Mouse (Mus musculus) cerebellum, postnatal 36 days (tissue): ENCODE data around the gene Gm42906.

ENCODE experiments used
- DNase-seq, 2 experiments: peaks; one replicate each; pipeline ENCODE4 v3.0.0; 2021 to 2022; ENCODE audit warnings: mixed read lengths in 2 of 2

Gm42906 gene

DNA sequence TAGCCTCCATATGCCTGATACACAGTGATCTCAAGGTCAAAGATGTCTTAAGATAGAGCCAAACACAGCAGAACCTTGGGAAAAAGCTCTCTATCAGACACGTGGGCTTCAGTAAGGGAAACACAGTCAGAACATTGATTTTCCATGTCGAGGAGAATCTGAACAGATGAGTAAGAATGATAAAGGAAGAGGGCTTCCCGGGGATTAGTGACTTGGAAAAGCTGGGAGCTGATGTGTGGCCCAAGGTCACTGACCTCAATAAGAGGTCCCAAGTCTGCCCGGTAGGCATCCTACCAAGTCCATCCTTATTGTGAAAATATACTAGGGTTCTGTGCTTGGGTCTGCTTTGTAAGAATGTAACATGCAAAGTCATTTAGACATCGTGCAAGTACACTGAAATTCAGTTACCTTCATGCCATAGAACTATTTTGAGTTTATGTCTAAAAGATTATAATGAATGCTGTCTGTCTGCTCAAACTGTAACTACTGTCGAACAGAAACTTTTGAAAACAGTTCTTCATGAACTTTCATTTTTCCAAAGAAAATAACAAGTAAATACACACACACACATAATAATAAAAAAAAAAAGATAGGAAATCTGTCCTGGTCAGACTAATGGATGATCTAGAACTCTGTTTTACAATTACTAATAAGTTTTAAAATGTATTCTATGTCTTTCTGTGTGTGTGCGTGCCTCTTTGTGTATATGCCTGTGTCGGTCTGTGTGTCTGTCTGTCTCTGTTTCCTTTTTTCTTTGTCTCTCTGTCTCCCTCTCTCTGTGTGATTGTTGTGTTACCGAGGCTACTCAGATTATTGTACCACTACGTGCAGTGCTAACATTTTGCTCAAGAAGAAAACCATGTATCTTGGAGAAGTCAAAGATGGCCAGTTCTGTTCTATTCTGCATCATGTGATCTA, 322.6 kb downstream of the Gm42906 start:
- DNase-seq: no peak

DNA sequence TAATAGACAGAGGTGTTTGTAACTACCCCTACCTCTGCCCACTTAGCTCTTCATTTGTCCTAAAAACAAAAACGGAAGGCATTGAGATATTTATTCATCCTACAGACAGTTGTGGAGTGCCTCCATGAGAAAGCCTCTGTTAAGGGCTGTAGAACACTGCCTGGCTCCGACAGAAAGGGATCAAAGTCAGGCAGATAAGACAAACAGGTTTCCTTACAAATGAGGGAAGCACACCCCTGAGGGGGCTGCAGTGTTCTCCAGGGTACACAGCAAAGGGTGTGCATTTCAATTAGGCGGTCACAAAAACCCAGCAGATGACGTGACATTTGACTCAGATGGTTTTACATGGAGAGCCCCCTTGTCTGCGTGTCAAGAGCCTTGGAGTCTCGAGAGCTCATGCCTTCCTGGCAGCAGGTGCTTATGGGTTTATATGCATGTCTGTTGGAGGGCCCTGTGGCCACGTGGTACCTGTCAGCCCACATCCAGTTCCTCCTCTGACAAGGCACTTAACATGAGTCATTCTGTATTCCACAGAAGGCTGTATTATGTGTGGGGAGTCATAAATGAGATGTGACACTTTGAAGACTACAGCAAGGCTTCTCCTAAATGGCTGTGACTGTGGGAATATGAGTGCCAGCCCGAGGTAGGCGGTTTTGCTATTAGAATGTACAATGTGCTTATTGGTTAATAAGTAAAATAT, 323.5 kb downstream of the Gm42906 start:
- DNase-seq: no peak

DNA sequence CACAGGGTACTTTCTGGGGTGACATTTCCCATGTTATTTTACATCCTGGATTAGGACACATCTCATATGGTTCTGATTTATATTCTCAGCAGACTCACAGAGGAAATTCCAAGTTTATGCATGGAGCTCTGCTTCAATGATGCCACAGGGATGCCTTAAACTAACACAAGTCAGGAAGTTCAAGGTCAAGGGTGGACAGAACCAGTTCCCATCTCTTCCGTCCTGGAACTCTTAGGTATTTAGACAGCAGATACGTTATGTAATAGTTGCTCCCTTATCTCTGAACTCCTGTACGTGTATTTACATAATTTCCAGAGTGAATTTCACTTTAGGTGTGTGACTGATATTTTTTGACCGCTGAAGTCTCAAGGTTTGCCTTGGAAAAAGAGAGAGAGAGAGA, 324.7 kb downstream of the Gm42906 start:
- no peak for DNase-seq

DNA sequence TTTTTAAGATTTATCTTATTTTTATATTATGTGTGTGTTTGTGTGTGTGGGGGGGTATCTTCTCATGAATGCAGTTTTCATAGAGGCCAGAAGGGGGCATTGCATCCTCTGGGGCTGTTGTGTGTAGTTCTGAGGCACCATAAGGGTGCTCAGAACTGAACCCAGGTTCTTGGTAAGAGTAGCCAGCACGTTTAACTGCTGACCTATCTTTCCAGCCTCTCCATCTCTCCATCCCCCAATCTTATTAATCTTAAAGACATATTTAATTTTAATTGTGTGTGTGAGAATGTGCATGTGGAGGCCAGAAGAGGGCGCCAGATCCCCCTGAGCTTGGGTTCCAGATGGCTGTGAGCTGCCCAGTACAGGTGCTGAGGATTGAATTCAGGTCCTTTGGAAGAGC, 325.7 kb downstream of the Gm42906 start:
- DNase-seq: no peak

DNA sequence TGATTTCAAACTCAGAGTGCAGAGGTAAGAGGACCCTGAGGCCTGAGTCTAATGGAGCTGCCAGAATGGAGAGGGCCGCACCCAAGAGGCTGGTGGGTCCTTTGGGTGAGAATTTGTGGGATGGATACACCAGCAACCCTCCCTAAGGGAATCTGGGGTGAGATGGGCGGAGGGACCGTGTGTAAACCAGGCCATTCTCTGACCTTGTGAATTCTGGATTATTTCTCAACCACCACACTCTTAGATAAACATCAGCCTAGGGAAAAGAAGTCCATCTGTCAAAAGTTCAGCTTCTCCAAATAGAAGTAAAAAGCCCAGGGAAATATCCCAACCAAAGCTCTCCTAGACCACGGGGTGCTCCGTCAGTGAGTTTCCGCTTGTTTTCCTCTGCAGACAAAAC, 332.0 kb downstream of the Gm42906 start:
- DNase-seq: no peak

DNA sequence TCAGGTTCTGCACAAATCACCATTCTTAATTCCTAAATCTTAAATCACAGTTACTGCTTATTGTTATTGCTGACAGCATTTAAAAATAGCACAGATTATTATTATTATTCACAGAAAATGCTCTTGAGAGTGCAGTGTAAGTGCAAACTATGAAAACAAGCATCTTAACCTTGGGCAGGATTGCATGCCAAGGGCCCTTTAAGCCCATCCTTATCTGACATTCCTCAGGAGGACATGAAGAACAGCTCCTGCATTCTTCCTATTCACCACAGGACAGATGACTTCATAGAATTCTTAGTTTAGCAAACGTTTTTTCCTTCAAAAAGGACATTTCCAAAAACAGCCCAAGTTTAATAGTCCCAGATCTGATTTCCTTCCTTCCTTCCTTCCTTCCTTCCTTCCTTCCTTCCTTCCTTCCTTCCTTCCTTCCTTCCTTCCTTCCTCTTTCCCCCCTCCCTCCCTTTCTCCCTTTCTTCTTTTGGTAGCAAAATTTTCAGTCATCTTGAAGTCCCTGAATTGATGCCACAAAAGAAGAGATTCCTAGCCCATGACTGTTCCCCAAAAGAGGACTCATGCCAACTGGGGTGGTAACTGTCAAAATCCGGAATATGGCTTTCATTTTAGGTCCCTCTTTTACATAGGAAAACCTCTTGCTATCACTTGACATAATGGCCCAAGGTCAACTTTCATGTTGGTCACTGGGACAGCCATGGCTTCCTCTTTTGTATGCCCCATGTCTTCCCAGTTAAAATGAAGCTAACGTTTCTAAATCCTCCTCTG, 334.9 kb downstream of the Gm42906 start:
- no peak for DNase-seq

DNA sequence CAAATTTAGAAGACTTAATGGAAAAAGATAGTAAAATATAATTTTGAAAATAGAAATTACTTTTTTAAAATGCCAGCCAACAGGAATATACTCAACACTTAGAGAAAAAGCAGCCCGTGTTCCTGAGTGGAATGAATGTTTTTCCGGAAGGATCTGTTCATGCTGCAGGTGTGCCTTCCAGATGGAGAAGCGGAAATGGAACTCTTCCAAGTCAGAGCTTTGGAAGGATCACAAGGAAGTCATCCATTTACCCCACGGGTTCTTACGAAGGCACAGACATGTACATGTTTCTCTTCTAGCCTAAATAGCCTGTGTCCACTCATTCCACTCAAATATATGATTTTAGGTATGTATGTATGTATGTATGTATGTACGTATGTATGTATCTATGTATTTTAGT, 337.0 kb downstream of the Gm42906 start:
- DNase-seq: no peak

DNA sequence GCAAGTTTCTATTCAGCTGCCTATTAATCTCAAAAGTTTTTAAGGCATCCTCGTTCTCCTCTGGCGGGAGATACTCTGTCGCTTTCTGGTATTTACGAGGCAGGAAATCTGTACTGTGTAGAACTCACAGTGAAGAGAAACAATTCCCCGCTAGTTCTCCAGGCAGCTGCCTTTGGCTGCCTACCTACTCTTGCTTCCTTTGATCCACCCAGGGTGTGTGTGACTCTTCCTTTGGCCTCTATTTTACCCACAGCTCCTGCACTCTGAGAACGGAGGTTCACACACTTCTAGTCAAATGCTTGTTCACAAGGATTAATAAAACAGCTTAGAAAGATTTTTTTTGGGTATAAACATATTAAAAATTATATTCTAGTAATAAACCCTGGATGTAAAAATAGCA, 338.8 kb downstream of the Gm42906 start:
- no peak for DNase-seq

DNA sequence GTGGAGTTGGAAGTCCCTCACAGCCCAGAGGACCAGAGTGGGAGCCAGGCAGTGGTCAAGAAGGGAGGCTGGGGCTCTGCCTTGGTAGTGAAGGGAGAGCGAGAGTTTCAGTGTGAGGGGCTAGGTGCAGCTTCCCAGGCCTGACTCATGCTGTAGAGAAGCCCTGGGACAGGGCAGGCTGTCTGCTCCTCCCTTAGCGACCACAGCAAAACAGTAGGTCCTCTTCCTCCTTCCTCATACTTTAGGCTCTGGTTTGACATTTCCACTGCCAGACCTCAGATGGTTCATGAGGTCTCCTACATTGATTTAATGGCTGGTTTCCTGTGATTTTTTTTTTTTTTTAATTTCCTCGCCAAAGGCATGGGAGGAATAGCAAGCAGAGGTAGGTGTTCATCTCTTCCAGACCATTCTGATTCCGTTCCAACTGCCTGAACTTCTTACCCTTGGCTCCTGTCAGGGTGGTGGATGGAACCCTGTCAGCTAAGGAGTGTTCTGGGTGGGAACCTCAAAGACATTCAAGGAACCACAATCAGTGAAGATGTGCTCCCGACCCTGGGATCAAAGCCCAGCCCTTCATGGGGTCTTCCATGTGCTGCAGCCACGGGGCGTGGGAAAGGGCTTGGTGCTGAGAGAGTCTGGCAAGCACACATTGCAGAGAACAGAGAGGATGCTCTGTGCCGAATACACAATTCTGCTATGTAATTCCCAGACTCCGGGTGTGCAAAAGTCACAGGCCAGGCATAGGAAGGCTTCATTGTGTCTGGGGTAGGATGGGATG, 341.3 kb downstream of the Gm42906 start:
- no peak for DNase-seq

DNA sequence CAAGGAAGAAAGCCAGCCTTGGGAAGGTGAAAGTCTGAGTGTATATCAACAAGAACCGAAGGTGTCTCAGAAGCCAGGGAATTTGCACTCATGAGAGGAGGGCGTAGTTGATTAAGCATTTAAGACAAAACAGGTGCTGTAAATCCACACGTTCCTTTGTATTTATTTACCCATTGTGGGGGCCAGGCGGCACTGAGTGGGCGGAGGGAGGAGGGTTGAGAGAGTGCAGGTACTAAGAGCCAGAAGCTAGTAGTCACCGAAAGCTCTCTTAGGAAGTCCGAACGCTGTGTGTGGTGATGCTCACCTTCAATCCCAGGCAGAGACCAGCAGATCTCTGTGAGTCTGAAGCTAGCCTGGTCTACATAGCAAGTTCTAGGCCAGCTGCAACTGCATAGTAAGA, 342.2 kb downstream of the Gm42906 start:
- no peak for DNase-seq

DNA sequence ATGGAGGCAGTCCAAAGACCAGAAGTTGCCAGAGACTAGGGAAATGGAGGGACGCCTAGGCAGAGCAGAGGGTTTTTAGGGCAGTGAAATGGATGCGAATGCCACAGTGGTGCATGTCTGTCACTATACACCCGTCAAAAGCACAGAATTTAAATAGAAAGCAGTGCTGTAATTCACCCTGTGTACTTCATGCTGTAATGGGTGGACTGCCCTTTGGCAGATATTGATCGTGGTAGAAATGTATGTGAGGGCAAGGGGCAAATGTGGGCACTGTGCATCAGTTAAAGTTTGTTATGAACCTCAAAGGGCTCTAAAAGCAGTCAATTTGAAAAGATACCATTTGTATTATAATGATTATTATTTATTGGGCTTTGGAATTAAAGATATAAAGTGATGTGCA, 347.7 kb downstream of the Gm42906 start:
- no peak for DNase-seq

DNA sequence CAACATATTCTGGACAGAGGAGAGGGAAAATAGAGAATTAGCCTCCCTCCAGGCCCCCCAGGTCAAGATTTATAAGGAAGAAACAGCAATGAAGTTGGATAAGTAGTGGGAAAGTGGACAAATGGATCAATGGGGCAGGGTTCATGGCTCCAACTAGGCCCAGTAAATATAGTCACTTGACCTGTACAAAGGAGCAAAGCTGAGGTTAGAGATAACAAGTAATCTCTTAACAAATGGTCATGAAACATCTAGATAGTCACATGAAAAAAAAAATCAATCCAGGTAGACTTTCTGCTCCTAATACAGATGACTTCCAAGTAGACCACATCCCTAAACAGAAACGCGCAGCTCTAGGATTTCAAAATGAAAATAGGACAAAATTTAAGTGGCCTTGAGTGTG, 350.0 kb downstream of the Gm42906 start:
- DNase-seq: no peak

DNA sequence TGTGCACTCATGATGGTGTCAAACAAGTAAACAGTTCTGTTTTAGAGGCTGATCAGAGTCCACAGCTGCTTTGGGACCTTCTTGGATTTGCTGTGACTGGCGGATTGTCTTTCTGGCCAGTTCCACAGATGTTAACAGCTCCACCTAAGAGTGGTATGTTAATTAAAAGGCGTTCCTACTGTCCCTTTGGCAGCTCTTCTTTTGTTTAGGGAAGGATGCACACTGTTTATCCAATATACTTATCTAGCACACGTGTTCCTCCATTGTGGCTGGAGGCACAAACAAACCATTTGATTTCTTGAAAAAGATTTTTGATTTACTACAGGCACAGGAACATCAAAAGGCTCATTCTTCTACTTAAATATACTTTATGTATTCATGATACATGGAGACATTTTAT, 351.0 kb downstream of the Gm42906 start:
- no peak for DNase-seq

DNA sequence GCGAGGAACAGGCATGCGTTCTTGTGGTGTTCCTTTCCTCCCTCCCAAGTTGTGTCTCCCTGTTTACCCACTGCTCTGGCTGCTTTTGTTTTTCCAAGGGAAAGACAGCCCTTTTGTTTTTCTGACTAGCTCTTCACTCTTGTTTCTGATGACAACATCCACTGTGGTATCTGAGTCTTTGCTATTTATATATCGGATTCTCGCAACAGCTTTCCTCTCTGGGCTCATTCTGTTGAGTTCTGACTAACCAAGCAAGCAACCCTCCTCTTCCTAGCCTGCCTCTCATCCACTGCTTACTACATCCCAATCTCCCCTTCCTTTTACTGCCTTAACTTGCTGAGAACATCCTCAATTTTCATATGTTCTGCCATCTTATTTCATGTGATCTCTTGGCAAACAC, 353.7 kb downstream of the Gm42906 start:
- no peak for DNase-seq

DNA sequence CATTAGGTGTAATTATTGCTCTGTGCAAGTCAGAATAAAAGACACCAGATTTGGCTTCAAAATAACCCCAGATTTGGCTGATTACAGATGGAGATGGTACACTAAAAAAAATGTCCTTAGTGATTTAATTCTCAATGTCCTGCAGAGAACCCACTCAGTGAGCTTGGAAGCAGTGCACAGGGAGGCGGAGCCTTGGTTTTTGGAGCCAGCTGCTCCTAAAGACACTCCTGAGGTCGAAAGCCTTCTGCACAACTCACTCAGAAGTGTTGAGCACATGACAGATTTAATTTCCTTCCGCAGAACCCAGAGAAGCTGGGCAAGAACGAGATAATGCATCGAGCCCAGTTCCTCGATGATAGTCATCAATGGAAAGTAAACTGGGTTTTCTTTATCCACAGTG, 356.5 kb downstream of the Gm42906 start:
- no peak for DNase-seq

DNA sequence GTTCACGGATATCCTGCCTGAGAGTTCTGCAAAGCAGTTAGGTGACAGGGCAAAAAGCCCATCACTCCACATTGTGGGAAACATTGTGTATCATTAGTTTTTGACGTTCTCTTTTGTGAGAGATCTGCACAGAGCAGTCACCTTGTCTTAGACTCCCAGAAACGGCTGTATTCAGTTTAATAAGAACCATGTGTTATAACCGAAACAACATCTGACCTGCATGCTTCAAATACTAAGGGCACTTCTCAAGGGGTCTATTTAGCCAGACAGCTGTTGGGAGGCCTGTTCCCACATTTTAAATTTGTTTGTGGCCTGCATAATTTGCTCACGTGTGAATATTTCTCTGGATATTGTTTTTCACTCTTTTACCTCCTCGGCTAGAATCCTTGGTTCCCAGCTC, 357.1 kb downstream of the Gm42906 start:
- DNase-seq: no peak

DNA sequence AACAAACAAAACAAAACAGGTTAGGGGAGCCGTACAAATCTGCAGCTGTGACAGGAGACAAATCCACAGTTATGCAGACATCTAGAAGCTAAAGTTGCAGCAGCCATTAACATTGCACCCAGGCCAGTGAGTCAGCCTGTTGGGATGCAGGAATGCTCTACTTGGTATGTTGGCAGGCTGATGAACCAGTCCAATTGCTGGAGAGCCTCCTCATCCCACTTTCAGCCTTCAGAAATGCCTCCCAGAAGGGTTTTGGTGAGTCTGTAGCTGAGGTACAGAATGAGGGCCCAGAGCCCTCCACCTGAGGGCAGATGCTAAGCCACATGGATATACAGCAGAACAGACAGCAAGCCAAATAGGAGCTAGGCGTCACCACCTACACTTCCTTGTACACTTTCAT, 358.4 kb downstream of the Gm42906 start:
- DNase-seq: no peak

DNA sequence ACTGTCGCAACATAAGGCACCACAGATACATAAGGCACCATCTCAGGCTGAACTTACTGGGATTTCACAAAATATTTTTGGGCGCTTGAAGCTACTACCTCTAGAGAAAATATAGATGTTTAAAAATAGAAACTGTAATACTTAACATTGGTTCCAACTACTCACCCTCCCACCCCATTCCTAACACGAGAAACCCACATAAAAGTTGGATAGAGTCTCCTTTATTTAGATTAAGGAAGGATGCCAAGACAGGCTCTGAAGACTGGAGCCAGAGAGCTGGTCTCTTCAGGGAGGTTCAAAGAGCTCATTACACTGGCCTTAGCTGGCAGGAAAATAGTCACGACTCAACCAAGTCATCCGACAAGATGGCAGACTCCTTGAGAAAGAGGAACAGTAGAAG, 361.9 kb downstream of the Gm42906 start:
- DNase-seq: no peak

DNA sequence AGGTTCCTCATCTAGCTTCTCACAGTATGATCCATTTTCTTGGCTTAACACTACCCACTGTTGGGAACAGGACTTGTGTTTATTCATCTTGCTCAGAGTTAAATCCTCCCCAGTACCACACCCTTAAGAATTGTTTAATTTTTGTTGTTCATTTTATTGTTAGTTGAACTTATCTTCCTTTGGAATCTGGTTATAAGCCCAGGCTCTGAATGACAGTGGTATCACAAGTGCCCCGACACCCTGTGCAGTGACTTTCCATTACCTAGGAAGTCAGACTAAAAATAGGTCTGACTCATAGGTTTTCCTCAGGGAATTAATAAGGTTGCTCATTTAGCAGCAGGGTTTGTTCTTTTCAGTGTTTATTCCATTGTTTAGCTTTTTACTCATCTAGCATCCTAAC, 362.7 kb downstream of the Gm42906 start:
- DNase-seq: no peak

DNA sequence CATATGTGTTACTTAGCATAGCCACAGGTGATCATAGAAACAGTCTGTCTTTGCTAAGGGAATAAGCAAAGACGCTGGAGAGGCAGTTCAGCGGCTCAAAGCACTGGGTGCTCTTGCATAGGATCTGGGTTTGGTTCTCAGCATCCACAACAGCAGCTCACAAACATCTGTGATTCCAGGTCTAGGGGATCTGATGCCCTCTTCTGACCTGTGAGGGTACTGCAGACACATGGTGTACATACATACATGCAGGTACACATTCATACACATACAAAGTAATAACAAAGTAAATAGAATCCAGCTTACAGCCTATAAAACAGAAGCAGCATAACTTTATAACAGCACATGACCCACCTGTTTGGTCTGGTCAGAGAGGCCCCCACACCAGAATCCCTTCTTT, 366.0 kb downstream of the Gm42906 start:
- DNase-seq: no peak

DNA sequence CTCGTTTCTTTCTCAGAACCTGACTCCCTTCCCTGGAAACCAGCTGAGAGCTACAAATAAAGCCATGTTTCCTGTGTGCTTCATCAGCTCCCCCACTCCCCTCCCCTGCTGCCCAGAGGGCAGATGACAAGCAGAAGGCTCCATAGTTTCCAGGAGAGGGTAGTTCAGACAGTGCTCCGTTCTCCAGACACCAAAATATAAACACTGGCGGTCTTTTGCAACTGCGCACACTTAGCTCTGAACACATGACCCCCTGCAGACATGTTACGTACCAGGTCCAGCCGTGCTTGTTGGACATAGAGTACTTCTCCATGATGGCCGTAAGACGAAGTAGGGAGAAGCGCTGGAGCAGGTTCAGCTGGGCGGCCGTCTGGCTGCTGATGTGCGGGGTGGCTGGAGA, 367.5 kb downstream of the Gm42906 start:
- no peak for DNase-seq

DNA sequence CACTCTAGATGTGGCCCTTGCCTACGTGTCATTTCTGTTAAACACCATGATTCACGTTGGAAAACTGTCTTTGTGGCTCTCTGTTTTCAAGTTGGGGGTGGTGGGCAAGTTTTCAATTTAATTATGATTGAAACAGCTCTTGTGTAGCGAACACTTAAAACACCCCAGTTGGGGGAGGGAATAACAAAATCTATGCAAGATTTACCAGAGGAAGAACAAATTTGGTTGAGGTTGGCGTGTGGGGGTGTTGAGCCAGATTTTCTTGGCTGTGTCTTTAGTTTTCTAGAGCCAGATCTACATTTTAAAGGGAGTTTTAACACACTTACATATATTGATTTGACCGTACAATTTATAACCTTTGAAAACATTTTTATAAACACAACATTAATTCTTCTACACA, 368.2 kb downstream of the Gm42906 start:
- DNase-seq: no peak

DNA sequence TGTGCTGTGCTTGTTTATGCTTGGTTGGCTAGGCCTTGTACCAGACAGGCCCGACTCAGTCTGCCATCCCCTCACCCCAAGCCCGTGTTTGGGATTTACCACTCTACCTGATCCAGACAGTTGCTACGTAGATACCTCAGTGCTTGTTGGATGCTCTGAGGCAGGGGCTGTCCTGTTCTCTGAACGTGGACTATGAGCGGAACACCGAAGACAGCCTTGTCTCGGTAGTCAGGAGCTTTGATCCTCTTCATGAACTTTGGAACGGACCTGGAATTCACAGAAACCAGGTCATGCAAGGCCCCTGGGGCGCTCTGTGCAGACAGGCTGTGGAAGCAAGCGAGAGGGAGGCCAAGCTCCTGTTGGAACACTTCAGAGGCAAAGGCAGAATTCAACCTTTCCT, 368.6 kb downstream of the Gm42906 start:
- DNase-seq: no peak
